Mouse (Mus musculus) adrenal gland, adult (tissue): Measurements from ENCODE around the gene Cwc22.

ENCODE experiments used
- DNase-seq, 2 experiments: peaks; one replicate each; pipeline ENCODE4 v3.0.0; 2022 to 2023; ENCODE audit warnings: low spot score in 1 of 2; ENCODE audit not compliant: inconsistent age in 2 of 2

Gene Cwc22

GRCm38 (mm10) chr2:77877156-77877855, 68.9 kb downstream of the Cwc22 start:
- DNase-seq, result no peak

DNA sequence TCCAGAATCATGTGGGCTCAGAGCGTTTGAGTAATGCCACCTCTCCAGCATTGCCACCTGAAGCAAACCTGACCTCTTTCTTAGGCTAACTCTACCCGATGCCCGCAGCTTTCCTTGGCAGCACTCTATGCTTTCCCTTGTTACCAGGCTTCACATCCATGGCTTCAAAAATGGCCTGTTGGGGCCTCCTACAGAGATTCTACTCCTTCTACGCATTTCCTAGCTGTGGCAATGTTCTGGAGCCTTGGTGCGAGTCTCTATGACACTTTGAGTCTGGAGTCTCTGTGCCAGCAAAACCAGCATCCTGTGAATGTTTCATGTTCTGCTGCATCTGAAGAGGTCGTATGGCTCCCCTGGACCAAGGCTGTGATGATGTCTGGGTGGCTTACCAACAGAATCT, 69.8 kb downstream of the Cwc22 start:
- DNase-seq, result no peak

DNA sequence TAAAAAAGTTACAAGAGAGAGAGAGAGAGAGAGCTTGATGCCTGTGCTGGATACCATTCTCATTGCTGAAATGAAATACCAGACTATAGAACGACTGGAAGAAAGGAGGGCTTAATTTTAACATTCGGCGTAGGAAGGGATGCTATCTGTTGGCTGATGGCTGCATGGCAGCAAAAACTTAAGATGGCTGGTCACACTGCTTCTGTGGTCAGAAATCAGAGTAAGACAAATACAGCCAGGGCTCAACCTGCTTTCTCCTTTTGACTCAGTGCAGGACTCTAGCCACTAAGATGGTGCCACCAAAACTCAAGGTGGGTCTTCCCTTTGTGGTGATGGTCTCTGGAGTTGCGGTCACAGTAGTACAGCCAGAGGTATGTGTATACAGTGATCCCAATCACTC, 70.7 kb downstream of the Cwc22 start:
- DNase-seq, result no peak

DNA sequence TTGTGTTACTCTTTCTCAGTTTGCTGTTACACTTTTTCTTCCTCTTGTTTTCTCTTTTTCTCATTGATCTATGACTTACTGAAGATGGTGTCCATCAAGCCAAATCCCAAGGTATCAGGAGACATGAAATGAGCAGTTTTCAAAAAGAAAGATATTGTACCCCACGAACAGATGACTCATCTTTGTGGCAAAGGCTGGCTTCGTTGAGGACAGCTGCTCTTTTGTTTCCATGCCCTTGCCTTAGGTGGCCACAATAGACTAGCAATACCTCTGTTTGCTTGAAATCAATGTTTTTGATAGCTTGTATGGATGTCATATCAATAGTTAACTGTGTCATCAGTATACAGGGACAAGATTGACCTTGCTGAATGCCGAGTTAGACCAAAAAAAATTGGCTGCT, 71.5 kb downstream of the Cwc22 start:
- no peak for DNase-seq

DNA sequence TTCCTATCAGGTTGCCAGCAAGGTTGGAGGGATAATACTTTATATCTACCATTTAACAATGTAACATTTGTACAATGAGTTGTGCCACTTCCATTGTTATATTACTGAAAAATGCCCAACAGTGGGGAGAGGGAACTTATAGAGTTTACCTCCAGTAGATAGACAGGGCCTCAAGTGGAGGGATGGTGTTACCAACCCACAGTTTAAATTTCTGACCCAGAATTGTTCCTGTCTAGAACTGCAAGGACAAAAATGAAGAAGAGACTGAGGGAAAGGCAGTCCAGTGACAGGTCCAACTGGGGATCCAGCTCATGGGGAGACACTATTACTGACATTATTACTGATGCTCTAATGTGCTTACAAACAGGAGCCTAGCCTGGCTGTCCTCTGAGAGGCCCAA, 72.4 kb downstream of the Cwc22 start:
- DNase-seq, result no peak

DNA sequence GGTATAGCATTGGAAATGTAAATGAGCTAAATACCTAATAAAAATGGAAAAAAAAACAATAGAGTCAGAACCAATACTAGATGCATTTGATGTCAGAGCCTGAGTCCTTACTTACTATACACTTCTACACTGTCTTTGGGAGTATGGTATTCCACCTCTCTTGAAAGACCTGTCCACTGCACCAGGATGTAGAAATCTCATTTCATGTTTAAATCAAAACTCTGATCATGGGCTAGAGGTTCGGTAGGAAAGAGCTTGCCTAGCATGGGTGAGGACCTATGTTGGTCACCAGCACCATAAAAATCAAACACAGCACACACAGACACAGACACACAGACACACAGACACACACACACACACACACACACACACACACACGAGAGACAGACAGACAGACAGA, 73.5 kb downstream of the Cwc22 start:
- DNase-seq, result no peak

GRCm38 (mm10) chr2:77871146-77871545, 75.0 kb downstream of the Cwc22 start:
- no peak for DNase-seq

DNA sequence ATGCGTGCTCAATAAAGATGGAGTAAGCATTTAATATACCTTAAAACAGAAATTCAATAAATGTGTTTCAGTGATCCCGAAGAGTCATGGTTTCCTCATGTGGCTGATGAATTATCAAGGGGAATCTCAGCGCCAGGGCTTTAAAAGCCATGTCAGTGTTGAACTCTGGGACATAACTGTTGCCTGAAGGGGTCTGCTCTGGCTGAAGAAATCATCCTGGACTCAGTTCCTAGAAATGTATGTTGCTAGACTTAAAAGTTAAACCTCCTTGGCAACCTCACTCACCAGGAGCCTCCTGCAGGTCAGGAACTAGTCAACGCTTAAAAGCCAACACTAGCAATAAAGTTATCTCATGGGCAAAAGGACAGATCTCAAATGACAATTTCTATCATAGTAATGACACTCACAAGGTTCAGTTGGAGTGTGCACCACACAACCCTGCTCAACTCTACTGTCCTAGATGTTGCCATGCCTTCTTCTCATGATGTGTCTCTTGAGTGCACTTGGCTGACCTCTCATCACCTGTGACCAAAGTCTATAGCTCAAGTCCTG, 76.4 kb downstream of the Cwc22 start:
- no peak for DNase-seq

GRCm38 (mm10) chr2:77863934-77864333, 82.2 kb downstream of the Cwc22 start:
- DNase-seq, result no peak

DNA sequence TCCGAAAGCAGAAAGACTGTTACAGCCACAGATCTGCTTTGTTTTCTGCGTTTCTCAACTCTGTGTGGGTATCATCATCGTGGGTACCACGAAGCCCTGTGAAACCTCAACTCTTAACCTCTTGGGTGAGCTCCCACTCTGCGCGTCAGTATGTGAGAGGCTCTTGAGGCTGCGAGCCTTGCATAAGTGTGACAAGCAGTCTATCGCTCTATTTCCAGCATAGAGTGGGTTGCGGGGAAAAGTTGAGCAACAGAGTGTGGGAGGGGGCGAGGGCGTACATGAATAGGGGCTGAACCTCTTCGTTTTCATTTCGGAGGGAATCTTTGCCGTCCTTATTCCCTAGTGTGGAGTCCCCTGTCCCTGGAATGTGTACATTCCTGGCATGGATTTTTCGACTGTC, 82.7 kb downstream of the Cwc22 start:
- DNase-seq, result no peak

- no peak for DNase-seq
Observed at GRCm38 (mm10) chr2:77841464-77841863, 104.7 kb downstream of the Cwc22 start.

GRCm38 (mm10) chr2:77839587-77839986, 106.6 kb downstream of the Cwc22 start:
- no peak for DNase-seq

- no peak for DNase-seq
Observed at GRCm38 (mm10) chr2:77838688-77839087, 107.5 kb downstream of the Cwc22 start.

- no peak for DNase-seq
Observed at GRCm38 (mm10) chr2:77835781-77836180, 110.4 kb downstream of the Cwc22 start.
